Mouse (Mus musculus): ENCODE measurements around the gene Adam15.

Gene Adam15

DNA sequence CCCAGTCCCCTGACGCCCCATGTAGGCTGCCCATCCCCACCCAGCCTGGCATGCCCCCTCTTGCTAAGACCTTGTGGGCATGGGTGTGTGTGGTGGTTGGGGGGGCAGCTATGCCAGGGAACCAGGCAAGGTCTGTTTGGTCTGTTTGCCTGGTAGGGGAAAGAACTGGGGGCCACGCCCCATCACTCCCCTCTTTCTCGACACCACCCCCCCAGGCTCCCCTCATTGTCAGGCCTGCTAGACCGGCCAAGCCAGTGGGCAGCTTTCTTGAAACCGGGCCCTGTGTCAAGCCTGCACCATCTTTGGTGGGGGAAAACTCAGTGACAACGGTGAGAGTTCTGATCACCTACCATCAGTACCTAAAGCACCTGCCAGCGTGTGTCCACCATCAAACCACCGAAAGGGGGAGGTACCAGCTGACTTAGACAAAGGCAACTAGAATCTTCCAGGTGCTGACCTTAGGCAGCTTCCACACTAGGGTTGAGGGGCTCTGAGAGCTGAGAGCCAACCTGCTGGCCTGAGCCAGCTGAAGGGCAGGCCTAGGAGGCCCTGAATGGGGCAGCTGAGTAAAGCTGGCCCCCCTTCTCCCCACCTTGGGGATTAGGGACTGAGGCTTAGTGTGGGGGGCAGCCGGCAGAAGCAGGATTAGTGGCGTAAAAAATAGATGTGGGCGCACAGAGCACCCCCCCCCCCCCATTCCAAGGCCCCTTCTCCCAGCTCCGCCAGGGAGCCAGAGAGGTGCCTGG lies 34.7 kb upstream of the Adam15 start:
- DNase-seq (ENCODE audit: low spot score in 2 of 2), result peak; percentile 75 to 77

DNA sequence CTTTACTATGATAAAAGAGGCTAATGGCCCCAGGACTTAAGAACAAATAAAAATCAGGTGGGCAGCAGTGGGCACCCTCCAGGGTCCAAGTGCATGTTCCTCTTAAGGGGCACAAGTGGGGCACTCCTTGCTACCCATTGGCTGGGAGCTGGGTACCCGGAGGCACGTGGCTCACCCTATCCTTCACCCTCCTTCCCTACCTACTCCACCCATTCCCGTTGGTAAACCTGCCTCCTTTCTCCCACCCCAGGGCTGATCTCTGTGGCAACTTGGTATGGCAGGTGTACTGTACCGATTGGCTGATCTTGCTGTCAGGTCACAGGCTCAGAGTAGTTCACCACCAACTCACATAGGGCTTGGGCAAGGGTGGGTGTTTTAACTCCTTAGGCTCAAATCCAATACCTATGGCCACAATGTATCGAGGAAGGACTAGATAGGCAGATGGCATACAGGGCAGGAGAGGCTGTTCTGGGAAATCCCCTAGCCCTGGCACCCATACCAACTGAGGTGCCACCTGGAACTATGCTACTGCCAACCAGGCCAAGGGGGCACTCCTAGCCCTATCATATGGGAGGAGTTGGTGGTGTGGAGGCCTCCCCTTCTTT lies 34.0 kb upstream of the Adam15 start:
- DNase-seq (ENCODE audit: low spot score in 2 of 2), result no peak

DNA sequence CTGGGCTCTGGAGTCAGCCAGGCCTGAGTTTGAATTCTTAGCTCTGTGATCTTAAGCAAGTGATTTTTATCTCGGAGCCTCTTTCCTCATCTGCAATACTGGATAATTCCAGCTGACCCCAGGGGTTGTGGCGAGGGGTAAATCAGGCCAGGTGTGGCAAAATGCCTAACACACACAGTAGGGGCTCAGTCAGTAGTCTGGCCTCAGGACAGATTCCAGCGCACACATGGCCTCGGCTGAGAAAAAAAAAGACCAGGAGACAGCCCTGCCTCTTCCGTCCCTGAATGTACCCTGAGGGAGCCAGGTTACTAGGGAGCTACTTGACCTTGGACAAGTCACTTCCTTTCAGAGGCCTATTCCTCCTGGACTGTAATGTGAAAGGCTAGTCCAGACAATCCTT lies 33.2 kb upstream of the Adam15 start:
- no peak for DNase-seq (ENCODE audit: low spot score in 2 of 2)

DNA sequence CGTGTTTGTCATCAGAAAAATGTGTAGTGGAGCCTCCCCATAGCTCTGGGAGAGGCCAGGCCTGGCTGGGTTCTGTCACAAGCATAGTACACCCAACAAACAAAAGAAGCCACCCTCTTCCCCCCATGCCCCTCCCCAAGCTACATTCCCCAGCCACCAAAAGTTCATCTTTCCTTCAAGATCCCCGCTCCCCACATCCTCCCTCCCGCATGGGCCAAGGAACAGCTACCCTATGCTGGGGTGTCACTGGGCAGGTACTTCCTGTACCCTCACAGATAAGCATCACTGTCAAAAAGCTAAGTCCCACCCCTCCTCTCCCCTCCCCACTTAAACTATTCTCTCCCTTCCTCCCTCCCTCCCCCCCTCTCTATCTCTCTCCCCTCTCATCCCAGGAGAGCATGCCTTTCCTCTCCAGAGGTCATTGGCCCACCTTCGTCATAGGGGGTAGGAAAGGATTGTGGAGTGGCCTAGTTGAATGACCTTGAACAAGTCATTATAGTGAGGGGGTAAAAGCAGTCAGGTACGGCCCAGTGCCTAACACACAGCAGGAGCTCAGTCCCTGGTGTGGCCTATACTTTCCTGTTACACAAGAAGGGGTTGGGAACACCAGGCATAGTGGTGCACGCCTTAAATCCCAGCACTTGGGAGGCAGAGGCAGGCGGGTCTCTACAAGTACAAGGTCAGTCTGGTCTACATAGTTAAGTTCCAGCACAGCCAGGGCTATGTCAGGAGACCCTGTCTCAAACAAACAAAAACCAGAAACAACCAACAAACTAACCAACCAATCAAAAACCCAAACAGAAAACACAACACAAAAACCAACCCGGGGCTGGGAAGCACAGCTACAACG lies 32.5 kb upstream of the Adam15 start:
- no peak for DNase-seq (ENCODE audit: low spot score in 2 of 2)

DNA sequence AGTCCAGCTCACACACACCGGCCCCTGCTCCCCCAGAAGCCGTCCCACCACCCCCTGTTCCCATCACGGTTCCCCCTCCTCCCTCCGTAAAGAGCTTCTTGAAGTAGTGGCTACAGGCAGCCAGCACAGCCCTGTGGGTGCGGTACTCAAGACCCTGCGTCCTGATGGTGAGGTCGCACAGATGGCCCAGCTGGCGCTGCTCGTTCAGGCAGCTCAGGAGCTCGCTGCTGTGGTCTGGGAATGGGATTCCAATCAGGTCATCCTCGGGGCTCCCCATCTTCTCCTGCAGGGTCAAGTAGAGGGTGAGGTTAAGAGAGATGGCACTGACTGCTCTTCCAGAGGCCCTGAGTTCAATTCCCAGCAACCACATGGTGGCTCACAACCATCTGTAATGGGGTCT lies 31.4 kb upstream of the Adam15 start:
- no peak for DNase-seq (ENCODE audit: low spot score in 2 of 2)

DNA sequence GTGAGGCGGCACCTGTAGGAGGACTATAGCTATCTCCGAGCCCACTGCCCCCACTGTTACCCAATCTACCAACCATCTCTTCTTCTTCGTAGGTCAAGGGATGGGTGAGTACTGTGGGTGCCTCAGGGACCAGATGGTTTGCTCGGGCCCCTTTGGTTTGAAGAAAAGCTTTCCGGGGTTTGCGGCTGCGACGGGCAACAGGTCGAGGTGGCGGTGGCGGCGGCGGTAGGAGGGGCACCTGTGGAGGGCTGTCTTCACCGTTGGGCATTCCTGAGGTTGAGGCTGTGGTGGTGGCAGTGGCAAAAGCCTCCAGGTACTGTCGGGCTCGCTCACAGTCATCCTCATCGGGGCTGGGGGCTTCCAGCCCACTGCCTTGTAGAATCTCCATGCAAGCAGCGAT lies 30.9 kb upstream of the Adam15 start:
- no peak for DNase-seq (ENCODE audit: low spot score in 2 of 2)

DNA sequence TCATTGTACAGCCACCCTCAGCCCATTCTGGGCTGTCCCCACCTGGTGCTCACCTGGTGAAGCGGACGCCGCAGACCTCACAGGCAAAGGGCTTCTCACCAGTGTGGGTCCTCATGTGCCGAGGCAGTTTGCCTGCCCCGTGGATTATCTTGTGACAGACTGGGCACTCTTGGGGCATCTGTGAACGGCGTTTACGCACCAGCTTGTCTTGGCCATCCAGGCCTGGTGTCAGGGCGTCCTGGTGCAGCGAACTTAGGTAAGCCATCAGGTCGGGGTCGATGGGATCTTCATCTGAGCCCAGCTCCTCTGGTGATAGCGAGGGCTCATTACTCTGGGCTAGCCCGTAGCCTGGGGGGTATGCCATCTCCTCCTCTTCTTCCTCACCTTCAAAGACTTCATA lies 30.5 kb upstream of the Adam15 start:
- DNase-seq (ENCODE audit: low spot score in 2 of 2), result no peak

DNA sequence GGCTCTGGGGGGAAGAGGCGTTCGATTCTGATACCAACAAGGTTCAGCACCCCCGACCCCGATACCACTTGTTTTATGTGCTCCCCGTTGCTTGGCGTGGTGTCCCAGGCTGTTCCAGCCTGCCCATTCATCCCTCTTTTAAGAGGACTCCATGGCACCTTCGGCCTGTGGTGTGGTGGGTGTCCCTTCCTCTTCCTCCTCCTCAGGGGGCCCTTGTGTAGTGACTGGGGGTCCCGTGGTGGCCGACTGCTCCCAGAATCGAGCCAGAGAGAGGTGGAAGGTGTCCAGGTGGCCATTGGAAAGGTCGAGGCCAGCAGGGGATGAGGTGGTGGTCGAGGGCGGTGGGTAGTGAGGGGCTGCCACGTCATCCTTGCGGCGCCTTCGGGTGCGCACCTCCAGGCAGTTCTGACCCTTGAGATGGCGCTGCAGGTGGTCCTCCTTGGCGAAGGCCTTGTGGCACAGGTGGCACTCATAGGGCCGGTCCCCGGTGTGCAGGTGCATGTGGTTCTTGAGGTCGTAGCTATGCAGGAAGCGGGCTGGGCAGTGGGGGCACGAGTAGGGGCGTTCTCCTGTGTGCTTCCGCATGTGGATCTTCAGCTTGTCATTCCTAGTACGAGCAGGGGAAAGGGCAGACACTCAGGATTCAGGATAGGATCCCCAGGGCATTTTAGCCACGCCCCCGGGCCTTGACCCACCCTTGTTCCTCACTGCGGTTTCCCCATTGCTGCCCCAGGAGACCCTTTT lies 29.8 kb upstream of the Adam15 start:
- DNase-seq (ENCODE audit: low spot score in 2 of 2), result no peak

DNA sequence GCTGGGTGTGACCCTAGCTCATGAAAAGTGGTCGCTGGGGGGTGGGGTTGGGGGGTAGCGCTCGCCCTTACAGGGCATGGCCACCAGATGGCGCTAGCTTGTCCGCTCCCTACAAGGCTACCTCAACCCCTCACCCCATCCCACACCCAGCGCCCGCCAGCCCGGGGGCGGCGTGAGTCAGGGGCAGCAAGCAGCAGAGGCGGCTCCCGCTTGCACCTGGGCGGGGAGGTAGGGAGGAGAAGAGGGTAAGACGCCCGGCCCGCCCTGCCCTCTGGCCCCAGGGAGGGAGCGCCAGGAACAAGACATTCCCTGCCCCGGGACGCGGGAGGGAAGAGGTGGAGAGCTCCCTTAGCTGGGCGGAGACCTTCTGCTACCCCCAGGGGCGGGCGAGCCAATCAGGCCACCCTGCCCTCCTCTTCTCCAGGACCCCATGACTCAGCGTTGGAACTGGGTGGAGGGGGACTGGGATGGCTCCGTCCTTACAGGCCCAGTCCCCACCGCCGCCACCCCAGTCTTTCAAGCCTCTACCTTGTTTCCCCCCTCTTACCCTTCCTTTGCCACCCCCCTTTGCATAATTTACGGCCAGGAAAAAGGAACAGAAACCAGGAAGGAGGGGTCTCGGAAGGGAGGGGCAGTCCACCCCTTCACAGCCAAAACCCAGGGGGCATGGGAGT lies 28.7 kb upstream of the Adam15 start:
- peak; percentile 82 to 86 for DNase-seq (ENCODE audit: low spot score in 2 of 2)

DNA sequence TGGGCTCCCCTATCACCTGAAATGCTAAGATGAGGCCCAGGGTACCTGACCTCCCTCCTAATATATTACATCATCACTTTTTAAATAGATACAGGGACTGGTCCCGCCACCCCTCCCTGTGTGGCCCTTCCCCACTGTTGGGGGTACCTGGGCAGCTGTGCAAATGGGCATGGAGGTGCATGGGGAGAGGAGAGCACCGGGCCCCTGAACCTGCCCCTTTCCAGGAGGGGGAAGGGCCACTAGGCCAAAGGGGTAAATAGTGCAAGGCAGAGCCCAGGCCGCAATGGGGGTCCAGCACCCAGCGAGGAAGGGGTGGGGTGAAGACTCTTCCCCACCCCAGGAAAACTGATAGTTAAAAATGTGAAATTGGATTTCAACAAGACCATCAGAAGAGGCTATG lies 28.0 kb upstream of the Adam15 start:
- no peak for DNase-seq (ENCODE audit: low spot score in 2 of 2)

DNA sequence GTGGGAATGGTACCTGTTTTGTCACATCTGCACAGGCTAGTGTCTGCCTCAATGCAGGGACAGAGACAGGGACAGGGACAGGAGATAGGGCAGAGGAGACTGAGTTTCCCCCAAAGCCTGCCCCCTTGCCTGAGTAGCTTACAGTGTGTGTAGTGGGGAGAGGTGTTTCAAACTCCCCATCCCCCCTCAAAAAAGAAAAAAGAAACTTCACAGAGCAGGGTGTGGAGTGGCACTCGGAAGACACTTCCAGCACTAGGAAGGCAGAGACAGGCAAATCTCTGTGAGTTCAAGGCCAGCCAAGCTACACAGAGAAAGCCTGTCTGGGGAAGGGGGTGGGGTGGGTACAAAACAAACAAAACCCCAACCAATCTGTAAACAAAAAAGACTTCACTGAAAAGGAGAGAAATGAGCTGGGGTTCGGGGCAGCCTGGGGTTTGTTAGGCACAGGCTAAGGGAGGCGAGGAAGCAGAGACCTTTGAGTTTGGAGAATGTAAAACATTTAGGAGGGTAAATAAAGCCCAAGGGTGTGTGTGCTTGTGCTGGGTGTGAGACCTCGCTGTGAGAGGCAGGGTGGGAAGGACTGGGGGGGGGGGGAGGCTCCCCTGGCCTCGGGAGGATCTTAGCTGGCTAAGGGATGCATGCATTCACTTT lies 23.9 kb upstream of the Adam15 start:
- DNase-seq (ENCODE audit: low spot score in 2 of 2), result no peak

DNA sequence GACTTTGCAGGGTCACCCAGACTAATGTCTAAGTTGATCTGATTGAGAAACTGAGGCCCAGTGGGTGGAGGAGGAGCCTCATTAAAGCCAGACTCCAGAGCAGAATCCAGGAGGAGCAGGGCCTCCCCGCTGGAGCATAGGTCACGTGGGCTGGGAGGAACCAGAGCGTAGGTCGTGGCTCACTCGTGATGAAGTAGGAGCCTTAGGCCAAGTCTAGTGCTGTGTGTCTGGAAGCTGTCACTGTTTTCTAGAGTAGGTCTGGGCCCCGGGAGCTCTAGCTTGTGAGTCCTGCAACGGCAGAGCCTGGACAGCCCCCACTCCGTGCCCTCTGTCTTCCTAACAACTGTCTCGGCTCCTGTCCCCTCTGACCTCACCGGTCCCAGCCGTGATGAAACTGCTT lies 17.5 kb upstream of the Adam15 start:
- DNase-seq (ENCODE audit: low spot score in 2 of 2), result no peak

DNA sequence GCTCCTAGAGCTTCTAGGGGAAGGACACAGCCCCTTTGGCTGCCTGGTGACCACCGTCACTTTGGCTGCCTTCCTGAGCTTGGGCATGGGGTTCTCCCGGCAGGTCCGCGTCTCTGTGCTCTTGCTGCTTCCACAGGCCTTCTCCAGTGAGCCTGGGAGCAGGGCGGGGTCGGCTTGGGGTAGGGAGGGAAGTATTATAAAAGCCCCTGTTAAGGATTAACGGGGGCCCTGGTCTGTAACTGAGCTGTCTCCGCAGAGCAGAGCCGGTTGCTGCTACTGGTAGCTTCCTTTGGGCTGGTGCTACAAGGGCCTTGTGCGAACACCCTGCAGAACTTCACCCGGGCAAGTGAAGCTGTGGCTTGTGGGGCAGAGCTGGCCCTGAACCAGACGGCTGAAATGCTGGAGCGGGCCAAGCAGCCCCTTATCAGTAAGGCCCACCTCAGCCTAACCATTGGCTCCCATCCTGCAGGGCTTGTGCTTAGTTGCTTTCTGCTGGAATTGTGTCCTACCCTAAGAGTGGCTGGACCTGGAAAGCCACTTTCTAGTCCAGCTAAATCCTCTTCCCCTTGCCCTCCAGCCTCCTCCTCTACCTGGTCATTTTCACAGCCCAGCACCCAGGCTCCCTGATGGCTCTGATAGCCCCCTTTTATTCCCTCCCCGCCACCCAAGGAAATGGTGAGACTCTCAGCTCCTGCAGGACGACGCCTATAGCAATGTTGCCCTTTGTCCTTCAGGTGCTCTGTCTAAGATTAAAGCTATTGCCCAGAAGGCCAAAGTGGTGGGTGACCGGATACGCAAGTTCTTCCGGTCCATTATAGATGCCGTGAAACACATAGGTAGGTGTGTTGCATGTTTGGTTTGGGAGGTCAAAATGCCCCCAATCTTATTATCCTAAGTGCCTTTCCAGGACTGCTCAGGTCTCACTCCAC lies 16.0 kb upstream of the Adam15 start:
- no peak for DNase-seq (ENCODE audit: low spot score in 2 of 2)

DNA sequence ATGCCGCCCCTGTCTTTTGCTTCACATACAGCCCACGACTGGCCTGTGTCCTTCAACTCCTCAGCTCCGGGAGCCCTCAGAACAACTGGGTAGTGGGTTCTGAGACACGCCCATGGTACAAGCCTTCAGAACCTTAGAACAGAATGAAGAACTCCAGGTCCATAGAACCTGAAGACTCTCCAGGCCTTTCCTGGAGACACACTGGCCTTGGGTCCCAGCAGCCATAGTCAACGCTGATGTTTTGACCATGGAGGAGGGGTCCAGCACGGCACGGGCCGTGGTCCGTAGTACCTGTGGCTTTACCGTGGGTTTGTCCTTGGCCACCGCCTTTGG lies 15.3 kb upstream of the Adam15 start, which contains the start of gene Dcst1:
Gene Dcst1, minus strand, starts transcription at position 101 of the 333 bp plus-strand sequence.
- no peak for DNase-seq (ENCODE audit: low spot score in 2 of 2)

DNA sequence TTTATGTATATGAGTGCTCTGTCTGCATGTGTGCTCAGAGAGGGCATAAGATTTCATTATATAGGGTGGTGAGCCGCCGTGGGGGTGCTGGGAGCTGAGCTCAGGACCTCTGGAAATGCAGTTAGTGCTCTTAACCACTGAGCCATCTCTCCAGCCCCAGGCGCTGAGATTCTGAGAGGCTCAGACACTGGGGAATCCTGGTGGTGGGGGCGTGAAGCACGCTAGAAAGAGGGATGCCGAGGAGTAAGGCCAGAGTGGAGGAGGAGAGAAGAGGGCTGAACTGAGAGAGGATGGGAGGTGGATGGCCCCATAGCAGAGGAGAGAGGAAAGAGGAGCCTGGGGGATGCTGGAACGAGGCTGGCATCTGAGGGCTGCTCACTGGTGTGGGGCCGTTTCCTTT lies 14.8 kb upstream of the Adam15 start:
- no peak for DNase-seq (ENCODE audit: low spot score in 2 of 2)

DNA sequence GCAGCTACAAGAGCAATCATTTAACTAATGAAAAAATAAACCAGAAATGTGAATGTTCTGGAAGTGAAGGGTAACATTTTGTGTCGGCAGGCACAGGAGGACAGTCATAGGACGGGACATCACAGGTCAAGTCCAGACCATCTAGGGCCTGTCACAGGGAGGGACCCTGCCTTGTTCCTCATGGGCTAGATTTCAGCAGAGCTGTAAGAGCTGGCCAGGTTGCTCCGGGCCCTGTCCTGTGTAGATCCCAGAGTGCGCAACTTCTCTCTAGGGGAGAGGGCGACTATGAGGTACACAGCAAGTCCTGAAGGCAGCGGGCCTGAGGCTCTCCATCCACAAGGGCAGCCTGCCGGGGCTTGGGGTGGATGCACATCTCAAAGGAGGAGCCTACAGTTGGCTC lies 11.9 kb upstream of the Adam15 start, which contains the start of gene Dcst2:
Gene Dcst2, plus strand, starts transcription at position 301 of the 400 bp plus-strand sequence.
- no peak for DNase-seq (ENCODE audit: low spot score in 2 of 2)

DNA sequence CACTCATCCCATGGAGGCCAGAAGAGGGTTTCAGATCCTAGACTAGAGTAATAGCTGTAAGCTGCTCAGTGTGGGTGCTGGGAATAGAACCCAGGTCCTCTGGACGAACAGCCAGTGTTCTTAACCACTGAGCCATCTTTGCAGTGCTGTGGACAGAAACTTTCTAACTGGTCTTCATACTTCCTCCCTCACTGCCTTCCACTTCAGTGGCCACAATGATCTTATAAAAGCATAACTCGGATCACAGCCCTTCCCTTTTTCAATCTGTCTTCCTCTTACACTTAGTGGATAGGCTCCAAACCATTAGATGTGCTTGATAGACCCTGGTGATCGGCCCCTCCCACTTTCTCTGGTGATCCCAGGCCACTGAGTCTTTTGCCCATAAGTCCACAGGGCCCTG lies 10.4 kb upstream of the Adam15 start:
- DNase-seq (ENCODE audit: low spot score in 2 of 2), result no peak

DNA sequence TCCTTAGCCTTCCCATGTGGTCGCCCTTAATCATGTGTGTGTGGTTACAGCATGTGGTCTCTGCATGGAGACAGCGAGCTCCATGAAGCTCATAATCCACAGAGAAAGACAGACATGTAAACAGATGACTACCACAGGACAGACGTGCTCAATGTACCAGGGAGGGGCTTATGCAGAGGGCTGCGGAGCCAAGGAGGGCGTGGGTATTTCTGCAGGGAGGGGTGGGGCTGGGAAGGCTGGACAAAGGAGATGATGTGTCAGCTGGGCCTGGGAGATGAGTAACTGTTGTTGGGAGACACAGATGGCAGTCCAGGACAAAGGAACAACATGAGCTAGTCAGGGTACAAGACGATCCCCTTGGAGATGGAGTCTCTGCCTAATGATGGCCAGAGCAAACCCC lies 9.8 kb upstream of the Adam15 start:
- no peak for DNase-seq (ENCODE audit: low spot score in 2 of 2)

DNA sequence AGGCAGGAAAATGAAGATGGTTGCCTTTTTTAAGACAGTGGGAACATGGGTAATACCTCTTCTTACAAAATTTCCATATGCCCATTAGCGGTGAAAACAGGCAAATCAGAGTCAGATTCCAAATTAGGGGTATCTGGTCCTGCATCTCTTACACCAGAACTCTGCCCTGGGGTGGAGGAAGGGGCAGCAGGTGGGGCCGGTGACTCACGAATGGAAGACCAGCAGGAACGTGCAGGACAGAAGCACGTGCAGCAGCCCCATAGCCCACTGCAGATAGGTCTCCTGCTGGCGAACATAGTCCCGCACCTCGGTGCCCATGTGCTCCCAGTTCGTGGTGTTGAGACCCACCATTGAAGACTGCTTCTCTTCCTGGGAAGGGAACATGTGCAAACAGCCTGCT lies 6.2 kb upstream of the Adam15 start:
- DNase-seq (ENCODE audit: low spot score in 2 of 2), result no peak

DNA sequence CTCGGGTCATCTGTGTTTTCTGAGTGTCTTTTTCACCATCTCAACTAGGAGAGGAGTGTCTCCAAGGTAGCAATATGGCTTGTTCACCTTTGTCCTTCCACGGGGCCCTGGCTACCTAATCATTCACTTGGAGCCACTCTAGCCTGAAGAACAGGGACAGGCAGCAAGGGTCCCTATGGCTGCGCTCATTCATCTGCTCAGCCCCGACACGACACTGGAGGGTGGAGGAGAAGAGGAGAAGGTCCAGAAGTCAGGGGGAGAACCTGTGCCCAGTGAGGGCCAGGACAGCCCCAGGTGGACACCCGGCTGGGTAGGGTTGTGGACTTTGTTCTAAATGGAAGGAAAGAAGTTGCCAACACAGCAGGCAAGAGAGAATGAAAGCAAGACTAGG lies 5.7 kb upstream of the Adam15 start:
- DNase-seq (ENCODE audit: low spot score in 2 of 2), result no peak
